Mouse (Mus musculus) small intestine, adult 10 weeks (tissue): ENCODE measurements around the gene Gm10181. TPM values are rescaled to one million over a fixed set of nuclear protein-coding genes. Genes with fewer than 3 reads are reported as not detected.

Experiments
- polyA plus RNA-seq: library from polyadenylated mRNA; stranded (reverse); fragments of 350-450 nt; fragmentation: Illumina TruSeq; extraction: RNeasy Lipid Tissue Mini Kit (QIAGEN cat#74804); gene quantifications from one replicate; pipeline ENCODE4 v1.2.3, GENCODE M21; 2014; ENCODE audit warnings: low replicate concordance

Gene Gm10181
- not detected for polyA plus RNA-seq

DNA sequence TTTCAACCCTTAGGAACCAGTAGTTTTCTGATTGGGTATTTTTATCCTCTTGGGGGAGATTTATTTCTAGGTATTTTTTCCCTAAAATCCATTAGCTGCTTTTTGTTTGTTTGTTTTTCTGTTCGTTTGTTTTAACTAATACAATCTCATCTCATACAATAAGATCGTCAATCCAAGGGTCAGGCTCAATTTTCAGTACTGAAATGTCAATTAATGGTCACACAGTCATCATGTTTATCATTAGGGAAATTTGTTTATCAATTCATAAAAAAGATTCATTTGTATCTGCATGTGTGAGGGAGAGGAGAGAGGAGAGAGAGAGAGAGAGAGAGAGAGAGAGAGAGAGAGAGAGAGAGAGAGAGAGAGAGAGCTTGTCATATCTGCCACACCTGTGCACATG, at the start of gene Gm10181:
Gm10181 (plus strand) TSS at position 301 of the 400 bp plus-strand sequence.

Other genes with a start within 250 kb of the Gm10181 start
- 47.6 TPM for gene Herpud2, start 62.4 kb downstream of the Gm10181 start, polyA plus RNA-seq
- 445 TPM for gene Sept7, start 163.0 kb downstream of the Gm10181 start, polyA plus RNA-seq